Mouse (Mus musculus) bone marrow, adult 2 months (tissue): ENCODE measurements at regions not wholly inside any gene's neighbourhood (a gene's known extent, or its start where the extent isn't known, plus 50 kb on each side); places are given as distances from the start of the nearest gene placed in this dataset.

Experiments
- H3K27ac ChIP-seq: fragments of 200-500 bp; 2 replicates; pipeline ENCODE4 v1.5.1; 2012; ENCODE audit warnings: low read depth, mild to moderate bottlenecking, control low read depth, inconsistent platforms, low read length; ENCODE audit not compliant: control insufficient read depth, poor library complexity, insufficient read depth
- H3K4me1 ChIP-seq: fragments of 200-500 bp; 2 replicates; pipeline ENCODE4 v1.6.1; 2011; ENCODE audit warnings: low read length; ENCODE audit not compliant: control insufficient read depth, insufficient read depth
- H3K4me3 ChIP-seq: fragments of 200-500 bp; replicated peaks from 2 replicates; pipeline ENCODE3; 2011; ENCODE audit warnings: mild to moderate bottlenecking, low read depth, low read length, control low read depth; ENCODE audit not compliant: control insufficient read depth
- CTCF ChIP-seq: fragments of 200-500 bp; IDR thresholded peaks from 2 replicates; pipeline ENCODE4 v1.5.1; 2011; ENCODE audit warnings: low read length, control low read depth; ENCODE audit not compliant: control insufficient read depth, insufficient read depth
- POLR2A ChIP-seq: fragments of 200-500 bp; IDR thresholded peaks from 2 replicates; pipeline ENCODE4 v1.6.1; 2011; ENCODE audit warnings: low read depth, mild to moderate bottlenecking, control low read depth, low read length, borderline replicate concordance; ENCODE audit not compliant: control insufficient read depth
- WGBS: fragments of 180-500 bp; shearing (Covaris S2); methylation state at CpG from one replicate; pipeline ENCODE4 v1.1.7; 2018; 5-methylcytosine and 5-hydroxymethylcytosine counted together

DNA sequence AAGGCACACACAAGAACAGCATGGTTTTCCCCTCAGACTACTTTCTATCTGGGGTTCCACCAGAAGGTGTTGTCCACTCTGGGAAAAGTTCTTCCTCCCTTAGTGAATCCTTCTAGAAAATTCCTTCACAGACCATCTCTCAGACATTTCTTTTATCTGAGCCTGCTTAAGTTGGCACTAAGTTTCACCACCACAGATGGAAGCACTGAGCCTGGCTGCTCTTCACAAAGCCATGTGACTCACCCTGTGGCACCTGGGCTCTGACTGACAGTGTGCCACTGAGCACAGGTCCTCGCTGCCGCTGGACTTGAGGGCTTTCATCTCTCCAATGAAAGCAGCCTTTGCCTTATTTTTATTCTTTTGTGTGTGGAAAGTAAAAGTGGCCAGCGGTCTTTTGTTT is 173.8 kb upstream of the Nlrp1b start:
- no peaks in the 10 kb centered on the region for H3K4me1 ChIP-seq
- 81% methylated on average over 3 of the region's 3 CpGs for WGBS
- no peak for TF ChIP-seq POLR2A
- H3K4me3 ChIP-seq = no peak overlapping the region
- H3K27ac ChIP-seq = no peak overlapping the region

DNA sequence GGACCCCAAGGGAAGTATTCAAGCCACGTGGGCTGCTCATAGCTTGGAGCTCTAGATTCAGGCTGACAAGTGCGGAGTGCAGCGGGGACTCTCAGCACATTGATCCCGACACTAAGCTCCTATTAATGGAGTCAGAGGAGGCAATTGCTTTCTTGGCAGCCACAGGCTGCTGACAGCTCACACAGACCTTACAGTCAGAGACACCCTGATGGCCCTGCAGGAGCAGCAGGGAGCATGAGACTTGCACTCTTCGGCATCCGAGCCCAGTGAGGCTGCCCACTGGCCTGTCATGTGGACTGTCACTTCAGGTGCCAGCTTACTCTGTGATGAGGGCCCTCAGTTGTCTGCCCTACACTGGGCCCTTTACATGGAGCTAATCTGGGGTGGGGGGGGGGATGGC is 176.5 kb upstream of the Nlrp1b start:
- H3K4me3 ChIP-seq = no peak overlapping the region
- no peak overlapping the region for H3K27ac ChIP-seq
- TF ChIP-seq POLR2A (no peak), CTCF (no peak)
- WGBS = 84% methylated on average over 6 of the region's 6 CpGs
- H3K4me1 ChIP-seq = no peaks in the 10 kb centered on the region

DNA sequence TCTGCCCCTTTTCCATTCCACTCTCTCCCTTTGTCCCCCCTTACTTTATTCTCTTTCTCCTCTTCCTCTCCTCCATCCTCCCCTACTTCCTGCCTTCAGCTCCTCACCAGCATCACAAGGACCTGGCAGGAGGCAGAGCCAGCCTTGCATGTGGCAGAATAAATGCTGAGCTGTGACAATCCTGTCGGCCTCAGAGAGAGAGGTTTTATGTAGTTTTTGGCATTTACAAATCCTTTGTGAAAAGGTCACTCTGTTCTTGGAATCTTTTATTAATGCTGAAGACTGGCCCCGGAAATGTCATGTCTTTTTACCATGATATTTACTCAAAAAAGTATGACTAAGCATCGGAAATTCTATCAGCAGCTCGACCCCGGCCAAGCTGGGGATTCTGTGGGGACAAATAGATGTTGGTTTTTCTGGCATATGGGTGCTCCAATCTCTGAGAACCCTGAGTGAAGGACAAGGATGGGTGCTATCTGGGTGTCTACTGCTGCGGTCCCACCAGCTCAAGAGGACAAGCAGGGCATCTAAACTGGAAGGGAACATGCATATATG is 178.8 kb upstream of the Nlrp1b start:
- H3K27ac ChIP-seq = no peak overlapping the region
- TF ChIP-seq CTCF (no peak), POLR2A (no peak)
- 67% methylated on average over 6 of the region's 6 CpGs for WGBS
- H3K4me3 ChIP-seq = no peak overlapping the region
- no peaks in the 10 kb centered on the region for H3K4me1 ChIP-seq

DNA sequence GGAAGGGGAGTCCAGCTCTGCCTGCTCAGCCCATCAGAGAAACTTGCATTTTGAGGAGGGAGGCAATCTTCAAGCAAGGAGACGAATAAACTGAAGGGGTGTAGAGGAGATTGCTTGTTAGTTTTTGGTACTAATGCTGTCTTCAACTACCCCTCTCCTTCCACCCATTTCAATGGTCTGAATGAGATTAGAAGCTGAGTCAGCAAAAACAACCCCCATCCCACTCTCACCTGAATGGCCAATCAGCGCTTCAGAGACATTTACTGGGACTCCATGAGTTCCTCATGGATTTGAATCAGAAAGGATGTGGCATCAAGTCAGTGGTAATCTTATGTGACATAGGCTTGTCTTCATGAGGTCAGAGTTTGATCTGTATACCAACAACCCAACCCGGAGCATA is 180.0 kb upstream of the Nlrp1b start:
- H3K27ac ChIP-seq = no peak overlapping the region
- H3K4me1 ChIP-seq = no peaks in the 10 kb centered on the region
- TF ChIP-seq CTCF (no peak), POLR2A (no peak)
- H3K4me3 ChIP-seq = no peak overlapping the region
- WGBS = 75% methylated on average over 3 of the region's 3 CpGs

DNA sequence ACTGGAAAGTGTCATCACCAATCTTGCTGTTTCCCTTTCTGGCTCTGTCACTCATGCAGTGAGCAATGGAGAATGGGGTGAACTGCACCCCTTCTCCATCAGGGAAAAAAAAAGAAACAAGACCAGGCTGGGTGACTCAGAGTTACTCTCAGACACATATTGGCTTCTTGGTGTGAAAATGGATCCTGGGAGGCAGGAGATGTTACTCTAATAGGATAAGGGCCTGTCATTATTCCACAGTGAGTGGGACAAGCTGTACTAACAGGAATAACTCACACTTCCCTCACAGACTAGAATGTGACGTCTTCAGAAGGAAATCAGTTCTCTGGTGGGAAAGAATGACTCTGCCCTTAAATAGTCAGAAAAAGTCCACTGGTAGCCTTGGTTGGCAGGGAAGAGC is 181.4 kb upstream of the Nlrp1b start:
- H3K27ac ChIP-seq = no peak overlapping the region
- 57% methylated on average over 1 of the region's 1 CpGs for WGBS

DNA sequence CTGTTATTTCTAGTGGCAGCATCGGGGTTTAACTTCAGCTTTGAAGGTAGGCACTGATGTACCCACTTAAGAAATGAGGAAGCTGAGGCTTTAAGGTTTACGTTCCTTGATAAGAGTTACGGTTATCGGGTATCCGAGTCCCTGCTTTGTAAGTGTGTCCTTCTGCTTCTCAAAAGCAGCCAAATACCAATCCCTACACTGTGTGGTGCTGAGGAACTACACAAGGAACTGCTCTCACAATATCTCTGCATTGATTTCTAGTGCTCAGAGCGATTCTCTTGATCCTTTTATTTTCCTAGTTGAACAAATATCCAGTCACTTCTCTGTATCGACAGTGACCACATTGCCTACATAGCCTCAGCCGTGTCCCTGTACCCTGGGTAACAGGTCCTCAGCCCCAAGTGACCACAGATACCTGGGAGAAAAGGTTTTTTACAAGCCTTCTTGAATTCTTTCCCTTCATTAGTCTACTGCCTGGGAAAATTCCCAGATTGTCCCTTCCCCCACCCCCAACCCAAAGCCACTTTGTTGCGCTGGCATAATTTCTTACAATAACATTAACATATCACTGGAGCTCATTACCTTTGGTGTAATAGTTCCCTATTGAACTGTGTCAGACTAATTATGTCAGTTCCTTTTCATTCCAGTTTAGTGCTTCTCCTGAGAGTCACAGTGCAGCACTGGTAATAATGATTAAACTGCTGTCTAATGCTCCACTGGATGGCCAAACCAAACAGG is 184.0 kb upstream of the Nlrp1b start:
- H3K27ac ChIP-seq = no peak overlapping the region
- no peak overlapping the region for H3K4me3 ChIP-seq
- H3K4me1 ChIP-seq = no peaks in the 10 kb centered on the region
- 42% methylated on average over 9 of the region's 9 CpGs for WGBS
- TF ChIP-seq POLR2A (no peak), CTCF (no peak)

More for the DNA sequence above, 181.4 kb upstream of the Nlrp1b start:
- TF ChIP-seq CTCF (no peak), POLR2A (no peak)
- no peaks in the 10 kb centered on the region for H3K4me1 ChIP-seq
- no peak overlapping the region for H3K4me3 ChIP-seq

DNA sequence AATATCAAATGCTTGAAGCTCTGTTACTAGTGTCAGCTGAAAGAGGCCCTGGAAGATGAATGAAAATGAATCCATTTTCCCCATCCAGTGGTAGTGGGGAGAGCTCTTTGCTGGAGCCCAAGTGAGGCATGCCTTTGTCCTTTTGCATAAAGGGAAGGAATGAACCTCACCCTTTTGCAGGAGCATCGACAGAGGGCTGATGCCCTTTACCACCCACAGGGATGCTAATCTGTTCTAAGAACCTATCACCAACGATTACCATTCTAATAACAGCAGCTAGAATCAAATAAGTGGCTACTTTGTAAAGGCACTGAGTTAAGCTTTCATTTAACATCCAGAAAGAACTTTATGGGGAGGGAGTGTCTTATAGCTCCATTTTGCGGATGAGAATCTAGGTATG is 184.9 kb upstream of the Nlrp1b start:
- no peak overlapping the region for H3K27ac ChIP-seq
- WGBS = 59% methylated on average over 3 of the region's 3 CpGs

DNA sequence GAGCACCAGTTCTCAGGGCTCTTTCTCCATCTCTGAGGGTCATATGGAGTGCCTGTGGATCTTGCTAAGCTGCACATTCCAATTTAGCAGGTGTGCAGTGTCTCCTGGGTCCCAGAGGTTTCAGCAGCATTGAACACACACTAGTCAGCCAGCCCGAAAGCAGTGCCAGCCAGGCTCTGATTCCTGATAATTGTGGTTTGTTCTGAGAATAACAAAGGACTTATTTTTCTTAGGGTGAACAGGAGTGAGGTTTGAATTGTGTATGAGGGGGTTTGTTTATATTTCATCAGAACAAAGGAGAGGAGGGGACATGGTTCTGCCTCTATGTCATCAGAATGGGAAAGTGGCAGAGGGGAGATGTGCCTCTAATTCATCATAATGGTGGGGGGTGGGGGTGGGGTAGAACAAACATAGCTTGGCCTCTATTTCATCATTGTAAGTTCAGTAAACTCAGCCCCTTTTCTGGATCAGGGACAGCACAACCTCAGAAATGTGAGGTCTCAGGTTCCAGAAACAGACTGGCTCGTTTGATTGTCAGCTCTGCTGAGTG is 191.8 kb upstream of the Nlrp1b start:
- WGBS = 38% methylated on average over 2 of the region's 2 CpGs
- TF ChIP-seq CTCF (no peak), POLR2A (no peak)
- H3K4me1 ChIP-seq = no peaks in the 10 kb centered on the region
- H3K27ac ChIP-seq = no peak overlapping the region
- H3K4me3 ChIP-seq = no peak overlapping the region

More for the DNA sequence above, 184.9 kb upstream of the Nlrp1b start:
- TF ChIP-seq POLR2A (no peak), CTCF (no peak)
- Histone ChIP-seq H3K4me1 (no peaks in the 10 kb centered on the region), H3K4me3 (no peak overlapping the region)

DNA sequence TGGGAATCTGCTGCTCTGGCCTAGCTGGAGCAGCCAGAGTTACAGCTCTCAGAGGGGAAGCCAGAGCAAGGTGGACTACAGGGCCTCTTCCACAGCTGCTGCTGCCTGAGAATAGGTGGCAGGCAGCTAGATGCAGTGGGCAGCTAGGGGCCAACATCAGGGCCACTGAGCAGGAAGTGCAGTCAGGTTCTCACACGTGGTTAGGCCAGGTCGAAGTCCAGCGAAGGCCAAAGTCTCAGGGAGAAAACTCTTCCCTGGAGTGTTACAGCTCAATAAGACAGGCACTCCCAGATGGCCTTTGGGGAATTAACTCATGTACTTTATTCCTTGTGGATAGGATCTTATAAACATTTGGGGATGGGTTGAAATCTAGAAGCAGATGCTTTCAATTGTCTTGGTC is 192.7 kb upstream of the Nlrp1b start:
- no peak overlapping the region for H3K27ac ChIP-seq
- no peaks in the 10 kb centered on the region for H3K4me1 ChIP-seq
- TF ChIP-seq CTCF = no peak
- no peak for TF ChIP-seq POLR2A
- H3K4me3 ChIP-seq = no peak overlapping the region
- 52% methylated on average over 3 of the region's 3 CpGs for WGBS

DNA sequence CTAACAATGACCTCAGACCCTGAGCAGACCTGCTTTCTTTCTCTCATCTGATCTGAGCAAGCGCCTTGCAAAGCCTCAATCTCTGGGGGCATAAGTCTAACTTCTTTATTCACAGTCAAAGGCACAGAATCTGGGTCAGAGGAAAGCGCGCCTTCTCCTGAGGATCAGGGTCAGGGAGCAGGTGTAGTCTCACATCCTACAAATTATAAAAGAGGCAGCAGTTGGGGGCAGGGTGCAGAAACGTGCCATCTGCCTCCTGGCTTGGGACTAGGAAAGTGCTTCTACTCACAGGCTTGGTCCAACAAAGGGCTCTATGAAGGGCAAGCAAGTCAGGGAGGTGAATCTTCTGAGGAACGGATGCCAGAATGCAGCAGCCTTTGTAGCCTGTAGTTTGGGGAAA is 194.3 kb upstream of the Nlrp1b start:
- Histone ChIP-seq H3K4me1 (no peaks in the 10 kb centered on the region), H3K4me3 (no peak overlapping the region), H3K27ac (no peak overlapping the region)
- 77% methylated on average over 5 of the region's 5 CpGs for WGBS
- TF ChIP-seq POLR2A = no peak
- no peak for TF ChIP-seq CTCF
